Comparison of ENCODE assay signal across 10 mouse cellular contexts in genomic region chr1:38392928-38393327, GRCm38 (mm10).
DNase-seq lines count a peak whose midpoint lies in the region; ATAC-seq lines count a peak whose summit lies in the region.
"Had no signal": no experiment of that assay in that cellular context is flagged by ENCODE, and none has a peak within 500 bp of the region (broad histone marks: within the 10 kb centered on the region; RNA-seq: fewer than 3 reads in every experiment).

No protein-coding gene starts in this region.

- DNase-seq in liver = peak; percentile 69
- peak; percentile 66 for DNase-seq in adrenal gland, adult 2 months
- DNase-seq in embryonic facial prominence, embryonic 10.5 days (ENCODE audit: low spot score) = peak; percentile 74
- DNase-seq in heart, postnatal 4 days = peak; percentile 84
- DNase-seq in limb, embryonic 10.5 days (ENCODE audit: low spot score) = peak; percentile 63
- DNase-seq in retina, embryonic 14.5 days (ENCODE audit: low spot score) = peak; percentile 89

- H3K27ac ChIP-seq in liver, embryonic 12.5 days = no peak overlapping the region
- H3K27ac ChIP-seq in embryonic facial prominence, embryonic 10.5 days (replicated peaks) = no peak overlapping the region; the same call in 1 of the 2 replicates
- no peak overlapping the region for H3K27ac ChIP-seq in limb, embryonic 10.5 days

- no peaks in the 10 kb centered on the region for H3K4me1 ChIP-seq in liver, embryonic 12.5 days
- H3K4me1 ChIP-seq in embryonic facial prominence, embryonic 10.5 days = peaks cover 66% of the 10 kb centered on the region
- H3K4me1 ChIP-seq in limb, embryonic 10.5 days = peaks cover 51% of the 10 kb centered on the region

- H3K36me3 ChIP-seq in liver, embryonic 12.5 days = no peaks in the 10 kb centered on the region
- H3K36me3 ChIP-seq in embryonic facial prominence, embryonic 10.5 days (replicated peaks) = no peaks in the 10 kb centered on the region
- peaks cover 14% of the 10 kb centered on the region for H3K36me3 ChIP-seq in limb, embryonic 10.5 days

- no peak overlapping the region for H3K4me2 ChIP-seq in liver, embryonic 12.5 days

- H3K4me3 ChIP-seq in liver, embryonic 12.5 days = no peak overlapping the region
- H3K4me3 ChIP-seq in embryonic facial prominence, embryonic 10.5 days = no peak overlapping the region
- no peak overlapping the region for H3K4me3 ChIP-seq in limb, embryonic 10.5 days
- H3K4me3 ChIP-seq: erythroblast, embryonic 14.5 days; myocyte had no signal

- ATAC-seq in liver, embryonic 12.5 days = no peak
- ATAC-seq in megakaryocyte, adult 5-6 weeks (ENCODE audit: poor library complexity, severe bottlenecking) = no peak; the same call in 1 of the 2 replicates

- H3K9ac ChIP-seq in liver, embryonic 12.5 days = no peak overlapping the region

- WGBS in liver, embryonic 12.5 days (ENCODE audit: insufficient replicate concordance) = 29% methylated on average over 2 of the region's 2 CpGs
- WGBS in embryonic facial prominence, embryonic 10.5 days = 58% methylated on average over 2 of the region's 2 CpGs
- WGBS in limb, embryonic 10.5 days = 60% methylated on average over 2 of the region's 2 CpGs

- H3K9me3 ChIP-seq in liver, embryonic 12.5 days (replicated peaks) = no peaks in the 10 kb centered on the region
- no peaks in the 10 kb centered on the region for H3K9me3 ChIP-seq in embryonic facial prominence, embryonic 10.5 days
- no peaks in the 10 kb centered on the region for H3K9me3 ChIP-seq in limb, embryonic 10.5 days (replicated peaks)

- H3K27me3 ChIP-seq in liver, embryonic 12.5 days (replicated peaks) = no peaks in the 10 kb centered on the region
- no peaks in the 10 kb centered on the region for H3K27me3 ChIP-seq in embryonic facial prominence, embryonic 10.5 days (replicated peaks; ENCODE audit: low read depth, poor library complexity, severe bottlenecking)
- H3K27me3 ChIP-seq in limb, embryonic 10.5 days (ENCODE audit: low read depth, poor library complexity, severe bottlenecking) = no peaks in the 10 kb centered on the region
